Mouse (Mus musculus) heart, postnatal 0 days (tissue): ENCODE data around the gene 9530068E07Rik.

ENCODE experiments used
- CTCF ChIP-seq: IDR thresholded peaks from 2 replicates; pipeline ENCODE4 v1.5.1; 2016; ENCODE audit warnings: antibody characterized with exemption, control low read depth, low read depth
- EP300 ChIP-seq: IDR thresholded peaks from 2 replicates; pipeline ENCODE4 v1.6.1; 2016; ENCODE audit warnings: antibody characterized with exemption, low read depth

- TF ChIP-seq EP300 (no peak), CTCF (no peak)
Measured at GRCm38 (mm10) chr11:52386892-52387291, 9.3 kb upstream of the 9530068E07Rik start.
